Mouse (Mus musculus) kidney, embryonic 14.5 days (tissue): ENCODE measurements around the gene Dnmt3a. TPM values are rescaled to one million over a fixed set of nuclear protein-coding genes. Genes with fewer than 3 reads are reported as not detected.

Experiments used
- ATAC-seq: fragments of 200-750 bp; cut with Nextera tagmentation; 2 replicates; pipeline ENCODE4 v1.8.0; 2017; ENCODE audit warnings: moderate number of reproducible peaks, mild to moderate bottlenecking, moderate TSS enrichment, moderate library complexity; ENCODE audit not compliant: low FRiP score, low TSS enrichment
- H3K27ac ChIP-seq: fragments of 300-500 bp; sonication (generic); 2 replicates; pipeline ENCODE4 v1.5.1; 2014; ENCODE audit warnings: low read depth, mild to moderate bottlenecking, low read length, moderate library complexity, mixed read lengths
- H3K27me3 ChIP-seq: fragments of 300-500 bp; sonication (generic); 2 replicates; pipeline ENCODE4 v1.6.1; 2014; ENCODE audit warnings: mild to moderate bottlenecking, low read length; ENCODE audit not compliant: control insufficient read depth, insufficient read depth
- H3K36me3 ChIP-seq: fragments of 300-500 bp; sonication (generic); 2 replicates; pipeline ENCODE4 v1.6.1; 2014; ENCODE audit warnings: low read length, mixed read lengths; ENCODE audit not compliant: control insufficient read depth, insufficient read depth
- H3K4me1 ChIP-seq: fragments of 300-500 bp; sonication (generic); 2 replicates; pipeline ENCODE4 v1.6.1; 2014; ENCODE audit warnings: low read length, mixed read lengths; ENCODE audit not compliant: control insufficient read depth, insufficient read depth
- H3K4me2 ChIP-seq: fragments of 300-500 bp; sonication (generic); replicated peaks from 2 replicates; pipeline ENCODE4 v1.6.1; 2014; ENCODE audit warnings: low read depth, mild to moderate bottlenecking, low read length
- H3K4me3 ChIP-seq: fragments of 300-500 bp; sonication (generic); 2 replicates; pipeline ENCODE4 v1.5.1; 2014; ENCODE audit warnings: mild to moderate bottlenecking, low read length
- H3K9ac ChIP-seq: fragments of 300-500 bp; sonication (generic); 2 replicates; pipeline ENCODE4 v1.6.1; 2014; ENCODE audit warnings: low read depth, mild to moderate bottlenecking, low read length, moderate library complexity
- H3K9me3 ChIP-seq: fragments of 300-500 bp; sonication (generic); 2 replicates; pipeline ENCODE4 v1.6.1; 2016; ENCODE audit warnings: low read length; ENCODE audit not compliant: control insufficient read depth
- WGBS: fragments of 180-500 bp; shearing (Covaris S2); extraction: QIAGEN DNeasy Blood & Tissue Kit; methylation state at CpG from one replicate; pipeline ENCODE4 v1.1.7; 2014; 5-methylcytosine and 5-hydroxymethylcytosine counted together
- polyA plus RNA-seq: library from polyadenylated mRNA; unstranded; fragments of >200 nt; fragmentation: Nextera tagmentation; extraction: Ambion mirVana; gene quantifications from 2 replicates; pipeline ENCODE4 v1.2.1, GENCODE M21; 2014

Gene Dnmt3a
- polyA plus RNA-seq, 1 experiment from 2014 or later, result 87.9 TPM

DNA sequence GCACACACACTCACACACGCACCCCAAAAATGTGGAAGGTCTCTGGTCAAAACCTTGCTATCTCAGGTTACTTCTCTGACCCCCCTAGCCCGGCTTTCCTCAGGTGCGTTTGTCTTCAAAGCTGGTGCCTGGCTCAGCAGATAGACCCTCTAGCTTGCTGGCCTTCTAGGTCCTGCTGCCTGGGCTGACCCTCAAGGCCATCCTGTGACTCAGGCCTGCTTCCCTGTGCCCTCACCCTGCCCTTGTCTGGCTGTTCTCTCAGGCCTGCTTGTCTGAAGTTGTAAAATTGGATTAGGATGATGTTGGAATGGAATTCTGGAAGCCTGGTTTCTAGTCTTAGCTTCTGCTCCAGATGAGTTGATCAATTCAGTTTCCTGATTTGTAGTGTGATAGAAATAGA lies 75.7 kb downstream of the Dnmt3a start:
- no peaks in the 10 kb centered on the region for H3K9me3 ChIP-seq
- H3K36me3 ChIP-seq, result peaks cover 53% of the 10 kb centered on the region
- WGBS, result 87% methylated on average over 3 of the region's 3 CpGs

DNA sequence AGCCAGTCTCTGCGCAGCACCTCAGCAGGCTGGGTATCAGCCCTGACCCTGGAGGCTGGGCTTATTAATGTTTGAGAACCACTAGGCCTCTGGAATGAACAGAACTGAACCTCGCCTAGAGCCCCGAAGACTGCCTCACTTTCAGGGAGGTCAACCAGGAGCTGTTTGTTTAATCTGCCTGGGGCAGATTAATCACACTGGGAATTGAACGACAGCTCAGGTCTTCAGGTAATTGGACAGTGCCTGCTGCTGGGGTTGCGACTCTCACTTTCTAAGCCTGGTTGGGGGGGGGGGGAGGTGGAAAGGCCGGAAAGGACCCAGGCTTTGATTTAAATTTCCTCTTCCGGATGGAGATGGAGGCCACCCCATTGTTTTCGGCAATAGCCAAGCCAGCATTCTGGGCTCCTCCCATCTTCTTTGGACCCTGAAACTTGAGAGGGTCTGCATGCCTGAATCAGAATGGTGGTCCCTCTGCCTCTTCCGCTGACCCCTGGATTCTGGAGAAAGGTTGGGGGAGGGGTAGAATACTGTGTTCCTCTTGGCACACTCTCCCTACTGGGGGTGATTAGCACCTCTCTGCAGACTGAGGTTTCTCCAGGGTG lies 79.2 kb downstream of the Dnmt3a start:
- Histone ChIP-seq H3K9ac (no peak overlapping the region), H3K9me3 (no peaks in the 10 kb centered on the region), H3K27me3 (no peaks in the 10 kb centered on the region), H3K4me3 (no peak overlapping the region), H3K27ac (peak overlapping the region; percentile 43; the same call in 1 of the 2 replicates), H3K4me1 (peaks cover 53% of the 10 kb centered on the region), H3K4me2 (no peak overlapping the region), H3K36me3 (peaks cover 35% of the 10 kb centered on the region)
- WGBS, result 10% methylated on average over 9 of the region's 9 CpGs
- ATAC-seq, result no peak; the same call in 1 of the 2 replicates

More for the DNA sequence above, 75.7 kb downstream of the Dnmt3a start:
- no peak overlapping the region for H3K4me3 ChIP-seq
- no peak overlapping the region for H3K9ac ChIP-seq
- no peak for ATAC-seq
- no peak overlapping the region for H3K4me2 ChIP-seq
- no peak overlapping the region for H3K27ac ChIP-seq
- H3K27me3 ChIP-seq, result no peaks in the 10 kb centered on the region
- peaks cover 24% of the 10 kb centered on the region for H3K4me1 ChIP-seq

DNA sequence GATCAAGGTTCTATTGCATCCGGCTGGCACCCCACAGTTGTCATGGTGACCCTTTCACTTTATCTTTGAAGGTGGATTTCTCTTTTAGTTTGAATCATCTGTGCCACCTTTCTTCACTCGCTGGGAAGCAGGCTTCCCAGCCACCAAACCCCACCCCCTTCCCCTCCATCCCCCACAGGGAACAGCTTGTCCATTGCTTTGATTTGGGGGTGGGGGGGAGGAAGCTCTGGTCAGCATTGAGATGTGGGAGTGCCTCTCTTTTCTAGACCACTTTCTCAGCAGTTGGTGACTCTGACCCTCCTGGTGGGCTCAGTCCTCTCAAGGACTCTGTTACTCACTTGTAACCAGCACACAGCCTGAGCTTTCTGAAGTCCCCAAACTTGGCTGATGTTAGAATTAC lies 80.8 kb downstream of the Dnmt3a start:
- no peak overlapping the region; the same call in 1 of the 2 replicates for H3K27ac ChIP-seq
- 27% methylated on average over 2 of the region's 2 CpGs for WGBS

DNA sequence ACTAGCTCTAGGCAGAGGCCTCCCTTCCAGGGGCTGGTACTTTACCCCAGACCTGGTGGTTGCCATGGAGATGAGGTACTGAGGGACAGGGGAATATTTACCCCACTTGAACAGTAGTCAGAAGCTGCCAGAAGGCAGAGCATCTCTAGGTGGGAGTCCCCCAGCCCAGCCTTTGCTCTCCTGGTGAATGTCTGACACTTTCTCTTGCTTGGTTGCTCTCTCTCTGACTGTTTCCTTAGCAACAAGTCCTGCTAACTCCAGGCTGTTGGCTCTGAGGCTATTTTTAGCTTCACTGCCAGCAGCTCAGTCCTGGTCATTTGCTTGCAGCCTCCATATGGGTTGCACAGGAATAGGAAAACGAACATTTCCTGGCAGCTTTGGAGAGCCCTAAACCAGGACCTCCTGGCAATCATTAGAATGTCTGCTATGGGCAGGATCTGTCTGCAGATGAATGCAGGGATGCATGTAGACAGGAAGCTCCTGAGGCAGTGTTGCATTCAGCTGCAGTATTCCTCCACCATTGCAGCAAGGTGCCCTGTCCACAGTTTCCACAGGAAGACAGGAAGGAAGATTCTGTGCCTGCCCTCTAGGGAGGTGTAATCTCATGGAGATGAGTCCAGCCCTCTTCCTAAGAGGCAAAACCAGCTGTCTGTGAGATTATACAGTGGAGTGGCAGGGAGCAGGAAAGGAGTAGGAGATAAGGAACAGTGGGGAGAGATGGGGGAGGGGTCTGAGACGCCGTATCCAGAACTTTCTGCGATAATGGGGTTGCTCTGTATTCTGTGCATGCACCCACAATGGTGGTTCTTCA lies 81.9 kb downstream of the Dnmt3a start:
- peak; percentile 25; the same call in 1 of the 2 replicates for ATAC-seq
- Histone ChIP-seq H3K27me3 (no peaks in the 10 kb centered on the region), H3K4me1 (peaks cover 68% of the 10 kb centered on the region), H3K4me2 (peak overlapping the region; percentile 10; the same call in 1 of the 2 replicates), H3K36me3 (peaks cover 10% of the 10 kb centered on the region), H3K4me3 (no peak overlapping the region), H3K9ac (no peak overlapping the region), H3K9me3 (no peaks in the 10 kb centered on the region), H3K27ac (peak overlapping the region; percentile 83; the same call in 1 of the 2 replicates)
- WGBS, result 27% methylated on average over 4 of the region's 4 CpGs

More for the DNA sequence above, 80.8 kb downstream of the Dnmt3a start:
- ATAC-seq, result no peak
- Histone ChIP-seq H3K4me2 (no peak overlapping the region), H3K4me3 (no peak overlapping the region), H3K9ac (no peak overlapping the region), H3K4me1 (peaks cover 60% of the 10 kb centered on the region), H3K36me3 (peaks cover 19% of the 10 kb centered on the region), H3K9me3 (no peaks in the 10 kb centered on the region), H3K27me3 (no peaks in the 10 kb centered on the region)

DNA sequence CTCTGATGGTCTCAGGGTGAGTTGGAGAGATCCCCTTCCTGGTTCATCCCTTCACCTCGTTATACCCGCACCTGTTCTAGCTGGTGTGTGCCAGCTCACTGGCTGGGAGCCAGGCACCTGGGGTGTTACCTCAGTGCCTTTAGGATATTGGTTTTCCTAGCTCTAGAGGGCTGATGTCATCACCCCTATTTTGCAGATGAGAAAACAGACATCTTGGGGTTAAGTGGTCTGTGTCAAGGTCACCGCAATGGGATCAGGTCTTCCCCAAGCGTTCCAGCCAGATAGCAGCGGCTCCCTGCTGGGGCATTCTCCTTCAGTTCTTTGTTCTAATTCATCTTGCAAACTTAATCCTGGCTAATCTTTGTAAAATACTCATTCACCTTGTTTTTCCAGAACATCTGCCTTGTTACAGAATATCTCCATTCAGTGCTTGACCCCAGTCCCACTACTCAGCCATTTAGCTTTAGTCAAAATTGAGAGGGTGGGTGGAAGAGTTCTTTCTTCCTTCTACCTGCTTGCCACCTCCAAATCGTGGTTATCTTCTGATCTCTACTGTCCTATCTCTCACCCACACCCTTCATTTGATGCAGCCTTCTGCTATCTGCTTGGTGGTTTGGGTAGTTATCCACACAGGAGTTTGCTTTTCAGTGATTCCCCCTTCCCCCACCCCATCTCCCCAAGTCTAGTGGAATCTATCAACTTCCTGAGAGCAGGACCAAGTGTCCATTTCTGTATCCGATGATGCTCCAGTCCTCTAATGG lies 84.2 kb downstream of the Dnmt3a start:
- H3K9me3 ChIP-seq, result no peaks in the 10 kb centered on the region
- H3K4me1 ChIP-seq, result peaks cover 62% of the 10 kb centered on the region
- no peak overlapping the region for H3K9ac ChIP-seq
- no peak overlapping the region for H3K4me3 ChIP-seq
- no peaks in the 10 kb centered on the region for H3K27me3 ChIP-seq
- H3K4me2 ChIP-seq, result no peak overlapping the region
- no peak overlapping the region; the same call in 1 of the 2 replicates for H3K27ac ChIP-seq
- ATAC-seq, result no peak
- WGBS, result 48% methylated on average over 7 of the region's 7 CpGs
- peaks cover 15% of the 10 kb centered on the region; the same call in 1 of the 2 replicates for H3K36me3 ChIP-seq

DNA sequence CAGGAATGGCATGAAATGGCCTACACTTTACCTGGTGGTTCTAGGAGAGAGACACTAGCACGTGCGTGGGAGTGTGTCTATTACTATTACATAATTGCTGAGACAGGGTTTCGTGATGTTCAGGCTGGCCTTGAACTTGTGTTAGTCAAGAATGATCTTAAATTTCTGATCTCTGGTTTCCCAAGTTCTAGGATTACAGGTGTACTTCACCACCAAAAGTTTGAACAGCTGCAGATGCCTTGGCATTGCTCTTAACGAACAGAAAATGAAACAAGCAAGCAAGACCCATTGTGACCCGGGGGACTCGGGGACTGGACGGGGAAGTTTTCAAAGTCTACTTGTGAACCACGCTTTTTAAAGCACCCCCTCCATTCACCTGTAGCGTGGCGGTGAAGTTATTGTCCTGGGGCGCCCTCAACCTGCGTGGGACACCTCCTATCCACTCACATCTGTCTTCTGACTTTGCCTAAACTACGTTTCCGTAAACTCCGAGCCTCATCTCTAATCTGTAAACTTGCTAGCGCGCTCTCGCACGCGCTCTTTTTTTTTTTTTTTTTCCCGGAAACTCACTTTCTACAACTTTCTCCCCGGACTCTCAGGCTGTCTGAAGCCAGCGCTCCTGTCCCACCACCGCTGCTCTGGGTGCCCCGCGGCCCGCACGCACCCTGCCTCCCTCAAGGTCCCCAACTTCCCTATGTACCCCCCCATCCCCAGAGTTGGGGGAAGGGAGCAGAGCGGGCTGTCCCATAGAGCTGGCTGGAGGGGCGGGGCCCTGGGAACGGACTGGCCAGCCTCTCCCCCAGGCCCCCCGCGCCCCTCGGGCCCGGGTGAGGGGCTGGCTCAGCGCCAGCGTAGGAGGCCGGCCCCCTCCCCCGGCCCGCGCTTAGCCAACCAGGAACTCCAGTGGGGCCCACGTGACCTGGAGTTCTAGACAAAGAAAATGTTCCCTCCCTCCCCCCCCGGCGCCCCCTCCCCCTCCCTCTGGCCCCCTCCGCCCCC lies 85.2 kb downstream of the Dnmt3a start:
- ATAC-seq, result peak; percentile 86
- no peaks in the 10 kb centered on the region for H3K9me3 ChIP-seq
- H3K4me3 ChIP-seq, result peak overlapping the region; percentile 44
- H3K4me1 ChIP-seq, result peaks cover 57% of the 10 kb centered on the region
- H3K27ac ChIP-seq, result peak overlapping the region; percentile 87
- 3% methylated on average over 39 of the region's 45 CpGs for WGBS
- H3K9ac ChIP-seq, result peak overlapping the region; percentile 74
- no peaks in the 10 kb centered on the region for H3K27me3 ChIP-seq
- peak overlapping the region; percentile 69 for H3K4me2 ChIP-seq
- peaks cover 25% of the 10 kb centered on the region for H3K36me3 ChIP-seq

DNA sequence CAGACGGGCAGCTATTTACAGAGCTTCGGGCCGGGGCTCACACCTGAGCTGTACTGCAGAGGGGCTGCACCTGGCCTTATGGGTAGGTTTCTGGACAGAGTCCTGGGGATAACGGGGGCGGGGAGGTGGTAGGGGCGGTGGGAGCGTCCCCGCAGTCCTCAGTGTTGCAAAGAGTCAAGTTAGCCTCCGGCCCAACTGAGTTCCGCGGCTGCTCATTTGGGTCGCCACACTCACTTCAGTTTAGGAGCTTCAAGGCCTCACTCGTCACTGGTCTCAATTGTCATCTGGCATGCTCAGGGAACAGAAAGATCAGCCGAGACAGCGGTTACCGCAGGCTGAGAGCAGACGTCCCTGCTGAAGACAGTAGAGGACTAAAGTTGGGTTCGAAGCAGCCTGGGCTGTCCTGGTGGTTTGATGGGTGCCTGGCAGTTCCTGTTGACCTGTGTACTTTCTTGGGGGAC lies 86.0 kb downstream of the Dnmt3a start:
- Histone ChIP-seq H3K27ac (peak overlapping the region; percentile 87), H3K4me3 (peak overlapping the region; percentile 44), H3K4me2 (peak overlapping the region; percentile 69), H3K9me3 (no peaks in the 10 kb centered on the region), H3K9ac (peak overlapping the region; percentile 74), H3K36me3 (peaks cover 32% of the 10 kb centered on the region), H3K4me1 (peaks cover 50% of the 10 kb centered on the region), H3K27me3 (no peaks in the 10 kb centered on the region)
- under 1% methylated on average over 18 of the region's 18 CpGs for WGBS
- peak; percentile 51 for ATAC-seq
